Mouse (Mus musculus) megakaryocyte, embryonic 14.5 days (primary cell): ENCODE results near the gene Ltn1. TPM values are rescaled to one million over a fixed set of nuclear protein-coding genes. Genes with fewer than 3 reads are reported as not detected.

Source experiments
- H3K27me3 ChIP-seq: replicated peaks from 2 replicates; pipeline ENCODE3; 2012; ENCODE audit warnings: inconsistent platforms
- H3K36me3 ChIP-seq: replicated peaks from 2 replicates; pipeline ENCODE3; 2012; ENCODE audit warnings: low read length, inconsistent platforms, mixed read lengths
- H3K4me1 ChIP-seq: 2 replicates; pipeline ENCODE4 v1.6.1; 2012; ENCODE audit warnings: inconsistent platforms
- H3K4me3 ChIP-seq: replicated peaks from 2 replicates; pipeline ENCODE3; 2012; ENCODE audit warnings: moderate library complexity, mild to moderate bottlenecking, inconsistent platforms
- H3K9me3 ChIP-seq: 2 replicates; pipeline ENCODE4 v1.6.1; 2012; ENCODE audit warnings: inconsistent platforms
- FLI1 ChIP-seq: IDR thresholded peaks from 2 replicates; pipeline ENCODE4 v1.6.1; 2012; ENCODE audit warnings: low read length, inconsistent platforms, mixed read lengths
- GATA1 ChIP-seq: IDR thresholded peaks from 3 replicates; pipeline ENCODE4 v1.6.1; 2012; ENCODE audit warnings: mixed read lengths, low read length, inconsistent platforms, borderline replicate concordance
- polyA plus RNA-seq: library from polyadenylated mRNA; stranded (reverse); fragments of >175 nt; gene quantifications from 2 replicates; pipeline ENCODE4 v1.2.3, GENCODE M21; 2012; ENCODE audit warnings: low replicate concordance; ENCODE audit not compliant: insufficient read depth

Ltn1 gene
- polyA plus RNA-seq, result 0.47 TPM in 1 of 2 replicates, not detected in the other

DNA sequence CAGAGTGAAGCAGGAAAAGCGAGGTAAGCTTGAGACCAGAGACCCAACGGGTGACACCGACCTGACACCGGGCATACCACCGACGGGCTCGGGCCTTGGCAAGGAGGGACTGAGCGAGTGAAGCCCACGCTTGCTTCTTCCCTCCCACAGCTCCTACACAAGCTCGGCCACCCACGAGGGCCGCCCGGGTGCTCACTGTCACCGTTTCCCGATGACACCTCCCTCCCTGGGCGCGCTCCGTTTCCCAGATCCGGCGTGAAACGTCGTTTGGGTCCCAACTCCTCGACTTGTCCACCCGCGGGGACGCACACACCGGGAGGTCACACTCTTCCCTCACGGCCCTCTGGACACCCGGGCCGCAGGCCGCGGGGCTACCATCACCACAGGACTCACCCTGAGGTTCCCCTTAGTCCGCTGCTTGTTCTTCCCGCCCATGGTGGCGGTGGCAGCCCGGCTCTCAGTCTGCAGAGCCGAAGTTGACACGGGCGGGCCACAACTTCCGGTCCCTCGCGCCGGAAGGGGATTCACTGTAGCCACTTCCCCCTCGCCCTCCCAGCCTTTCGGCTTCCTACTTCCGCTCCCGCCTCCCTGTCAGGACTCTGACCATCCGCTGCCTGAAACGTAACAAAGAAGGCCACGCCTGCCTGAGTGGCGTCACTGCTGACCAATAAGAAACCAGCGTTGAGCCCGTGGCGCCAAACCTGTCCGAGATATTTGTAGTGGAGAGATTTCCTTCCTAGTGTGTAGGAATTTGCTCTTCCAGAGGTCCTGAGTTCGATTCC, at the start of gene Ltn1:
TSS of gene Ltn1 (minus strand) at position 580 of the 782 bp plus-strand sequence.
- peak within 1 kb of the TSS; percentile 96 for H3K4me3 ChIP-seq
- peaks cover 32% of the 10 kb centered on the region for H3K4me1 ChIP-seq
- no peaks in the 10 kb centered on the region for H3K9me3 ChIP-seq
- TF ChIP-seq GATA1 (no peak), FLI1 (peak; percentile 99)
- no peaks in the 10 kb centered on the region for H3K27me3 ChIP-seq
- H3K36me3 ChIP-seq, result peaks cover 54% of the 10 kb centered on the region

GRCm38 (mm10) chr16:87470579-87470978, 38.2 kb upstream of the Ltn1 start:
- no peak for TF ChIP-seq FLI1
- no peak for TF ChIP-seq GATA1
- Histone ChIP-seq H3K36me3 (peaks cover 98% of the 10 kb centered on the region), H3K9me3 (no peaks in the 10 kb centered on the region), H3K4me3 (no peak overlapping the region), H3K4me1 (no peaks in the 10 kb centered on the region), H3K27me3 (no peaks in the 10 kb centered on the region)

DNA sequence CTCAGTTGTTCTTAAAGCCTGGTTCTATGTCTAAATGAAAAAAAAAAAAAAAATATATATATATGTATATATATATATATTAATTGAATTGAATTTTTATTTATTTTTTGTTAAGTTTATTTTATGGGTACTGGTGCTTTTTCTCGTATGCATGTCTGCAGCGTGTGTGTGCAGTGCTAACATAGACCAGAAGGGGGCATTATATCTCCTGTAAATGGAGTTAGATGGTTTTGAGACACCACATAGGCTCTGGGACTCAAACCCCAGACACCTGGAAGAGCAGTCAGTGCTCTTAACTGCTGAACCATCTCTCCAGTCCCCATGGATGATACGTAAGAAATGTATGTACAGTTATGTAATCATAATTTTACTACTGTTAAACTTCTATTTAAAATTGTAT, 26.3 kb upstream of the Ltn1 start:
- Histone ChIP-seq H3K9me3 (no peaks in the 10 kb centered on the region), H3K36me3 (peaks cover 48% of the 10 kb centered on the region), H3K27me3 (no peaks in the 10 kb centered on the region), H3K4me1 (peaks cover 30% of the 10 kb centered on the region), H3K4me3 (no peak overlapping the region)
- TF ChIP-seq FLI1 (no peak), GATA1 (no peak)

DNA sequence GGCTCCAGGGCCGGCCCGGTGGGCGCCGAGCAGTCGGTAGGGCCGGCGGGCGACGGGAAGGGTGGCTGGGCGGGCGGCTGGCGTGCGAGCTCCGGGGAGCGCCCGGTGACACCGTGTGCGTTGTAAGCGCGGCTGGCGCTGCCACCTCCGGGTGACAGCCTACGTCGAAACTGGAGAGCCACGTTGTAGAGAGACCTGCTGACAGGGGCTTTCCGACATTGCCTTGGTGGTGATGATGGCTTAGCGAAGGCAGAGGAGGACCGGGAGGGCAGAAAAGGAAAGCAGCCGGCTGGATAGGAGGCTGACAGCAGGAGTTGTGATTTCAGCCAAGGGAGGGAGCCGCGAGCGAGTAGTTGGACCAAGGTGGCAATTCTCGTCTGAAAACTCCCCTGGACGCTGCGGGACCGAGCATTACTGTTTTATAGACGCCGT, 22.8 kb upstream of the Ltn1 start:
- TF ChIP-seq FLI1 (no peak), GATA1 (no peak)
- H3K9me3 ChIP-seq, result no peaks in the 10 kb centered on the region
- H3K27me3 ChIP-seq, result no peaks in the 10 kb centered on the region
- H3K4me1 ChIP-seq, result peaks cover 41% of the 10 kb centered on the region
- peaks cover 14% of the 10 kb centered on the region for H3K36me3 ChIP-seq
- peak overlapping the region; percentile 98 for H3K4me3 ChIP-seq

- no peak for TF ChIP-seq FLI1
- TF ChIP-seq GATA1, result no peak
These were observed 22.2 kb upstream of the Ltn1 start, which contains the start of gene Usp16 for GRCm38 (mm10) chr16:87454419-87455179. Usp16 (plus strand) TSS chr16:87454703.

DNA sequence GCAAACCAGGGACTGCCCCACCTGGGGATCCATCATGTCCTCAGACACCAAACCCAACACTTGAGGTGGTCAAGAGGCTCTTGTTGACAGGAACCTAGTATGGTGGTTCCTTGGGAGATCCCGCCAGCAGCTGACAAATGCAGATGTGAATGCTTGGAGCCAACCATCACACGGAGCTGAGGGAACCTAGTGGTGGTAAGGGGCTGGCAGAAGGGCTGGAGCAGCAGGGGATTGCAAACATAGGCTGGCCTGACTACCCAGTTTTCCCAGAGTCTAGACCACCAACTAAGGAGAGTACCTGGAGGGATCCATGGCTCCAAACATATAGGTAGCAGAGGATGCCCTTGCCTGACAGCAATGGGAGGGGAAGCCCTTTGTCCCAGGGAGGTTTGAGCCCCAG, 20.8 kb upstream of the Ltn1 start:
- no peaks in the 10 kb centered on the region for H3K36me3 ChIP-seq
- peak overlapping the region; percentile 38 for H3K4me3 ChIP-seq
- H3K9me3 ChIP-seq, result no peaks in the 10 kb centered on the region
- peaks cover 41% of the 10 kb centered on the region for H3K4me1 ChIP-seq
- no peak for TF ChIP-seq GATA1
- TF ChIP-seq FLI1, result no peak
- no peaks in the 10 kb centered on the region for H3K27me3 ChIP-seq

More at GRCm38 (mm10) chr16:87454419-87455179, 22.2 kb upstream of the Ltn1 start, which contains the start of gene Usp16:
- Histone ChIP-seq H3K9me3 (no peaks in the 10 kb centered on the region), H3K36me3 (peaks cover 8% of the 10 kb centered on the region), H3K27me3 (no peaks in the 10 kb centered on the region), H3K4me1 (peaks cover 41% of the 10 kb centered on the region), H3K4me3 (peak within 1 kb of the TSS; percentile 98)

DNA sequence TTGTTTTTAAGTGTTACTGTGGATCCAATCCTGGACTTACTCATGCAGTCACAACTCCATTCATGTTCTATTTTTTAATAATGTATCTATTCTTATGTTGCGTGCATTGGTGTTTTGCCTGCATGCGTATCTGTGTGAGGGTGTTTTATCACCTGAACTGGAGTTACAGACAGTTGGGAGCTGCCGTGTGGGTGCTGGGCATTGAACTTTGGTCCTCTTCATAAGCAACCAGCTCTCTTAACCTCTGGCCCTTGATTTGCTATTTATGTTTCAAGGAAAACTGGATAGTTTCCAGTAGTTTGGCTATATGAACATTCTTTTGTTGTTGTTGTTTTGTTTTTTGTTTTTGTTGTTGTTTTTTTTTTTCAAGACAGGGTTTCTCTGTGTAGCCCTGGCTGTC, 13.1 kb upstream of the Ltn1 start:
- H3K4me1 ChIP-seq, result peaks cover 34% of the 10 kb centered on the region
- TF ChIP-seq FLI1, result no peak
- no peak for TF ChIP-seq GATA1

GRCm38 (mm10) chr16:87445110-87445509, 12.7 kb upstream of the Ltn1 start:
- no peaks in the 10 kb centered on the region for H3K27me3 ChIP-seq
- H3K36me3 ChIP-seq, result no peaks in the 10 kb centered on the region
- peak overlapping the region; percentile 82 for H3K4me3 ChIP-seq
- H3K9me3 ChIP-seq, result no peaks in the 10 kb centered on the region
- H3K4me1 ChIP-seq, result peaks cover 34% of the 10 kb centered on the region
- TF ChIP-seq FLI1, result no peak

More for the DNA sequence above, 13.1 kb upstream of the Ltn1 start:
- H3K27me3 ChIP-seq, result no peaks in the 10 kb centered on the region
- no peaks in the 10 kb centered on the region for H3K36me3 ChIP-seq
- H3K9me3 ChIP-seq, result no peaks in the 10 kb centered on the region
- no peak overlapping the region for H3K4me3 ChIP-seq

- no peaks in the 10 kb centered on the region for H3K27me3 ChIP-seq
- H3K9me3 ChIP-seq, result no peaks in the 10 kb centered on the region
- H3K4me3 ChIP-seq, result no peak overlapping the region
- peaks cover 42% of the 10 kb centered on the region for H3K4me1 ChIP-seq
- TF ChIP-seq GATA1 (no peak), FLI1 (no peak)
- H3K36me3 ChIP-seq, result no peaks in the 10 kb centered on the region
These were observed 11.7 kb upstream of the Ltn1 start for GRCm38 (mm10) chr16:87444071-87444470.

GRCm38 (mm10) chr16:87443245-87443644, 10.8 kb upstream of the Ltn1 start:
- no peaks in the 10 kb centered on the region for H3K9me3 ChIP-seq
- H3K4me3 ChIP-seq, result no peak overlapping the region
- no peaks in the 10 kb centered on the region for H3K27me3 ChIP-seq
- no peaks in the 10 kb centered on the region for H3K36me3 ChIP-seq
- TF ChIP-seq FLI1 (no peak), GATA1 (no peak)
- H3K4me1 ChIP-seq, result peaks cover 50% of the 10 kb centered on the region
